Mouse (Mus musculus): ENCODE measurements around the gene Ccdc141.
A peak's percentile ranks its signal among the peaks of the same experiment; 100 is the strongest.

Gene Ccdc141

GRCm38 (mm10) chr2:76977650-76978049 lies 192.8 kb downstream of the Ccdc141 start:
- DNase-seq (ENCODE audit: low spot score): no peak

- no peak for DNase-seq (ENCODE audit: low spot score)
Observed at GRCm38 (mm10) chr2:76972051-76972450, 198.4 kb downstream of the Ccdc141 start.

GRCm38 (mm10) chr2:76971069-76971468 lies 199.4 kb downstream of the Ccdc141 start:
- no peak for DNase-seq (ENCODE audit: low spot score)

GRCm38 (mm10) chr2:76970669-76971068 lies 199.8 kb downstream of the Ccdc141 start:
- DNase-seq (ENCODE audit: low spot score): no peak

- DNase-seq (ENCODE audit: low spot score): no peak
Observed at GRCm38 (mm10) chr2:76970204-76970603, 200.2 kb downstream of the Ccdc141 start.

- no peak for DNase-seq (ENCODE audit: low spot score)
Observed at GRCm38 (mm10) chr2:76969637-76970036, 200.8 kb downstream of the Ccdc141 start.

GRCm38 (mm10) chr2:76968919-76969318 lies 201.5 kb downstream of the Ccdc141 start:
- DNase-seq (ENCODE audit: low spot score): peak; percentile 79

GRCm38 (mm10) chr2:76966582-76966981 lies 203.9 kb downstream of the Ccdc141 start:
- DNase-seq (ENCODE audit: low spot score): no peak

GRCm38 (mm10) chr2:76966013-76966412 lies 204.4 kb downstream of the Ccdc141 start:
- DNase-seq (ENCODE audit: low spot score): no peak

GRCm38 (mm10) chr2:76965542-76965941 lies 204.9 kb downstream of the Ccdc141 start:
- no peak for DNase-seq (ENCODE audit: low spot score)

GRCm38 (mm10) chr2:76962045-76962432 lies 208.4 kb downstream of the Ccdc141 start:
- no peak for DNase-seq (ENCODE audit: low spot score)

- no peak for DNase-seq (ENCODE audit: low spot score)
Observed at GRCm38 (mm10) chr2:76961420-76962044, 208.9 kb downstream of the Ccdc141 start.

All from embryo, embryonic 10 days (tissue).